Mouse (Mus musculus): ENCODE measurements around the gene Adora3. TPM values are rescaled to one million over a fixed set of nuclear protein-coding genes. Genes with fewer than 3 reads are reported as not detected.
A peak's percentile ranks its signal among the peaks of the same experiment; 100 is the strongest.

Adora3 gene
- polyA plus RNA-seq, 1 experiment from 2014 or later = not detected

GRCm38 (mm10) chr3:105931095-105931494 lies 60.4 kb downstream of the Adora3 start:
- ATAC-seq (ENCODE audit: low FRiP score) (no peak), DNase-seq (ENCODE audit: low spot score, missing footprints) (peak; percentile 41)
- H3K27ac ChIP-seq (ENCODE audit: low read depth, low read length) = no peak overlapping the region
- no peaks in the 10 kb centered on the region for H3K27me3 ChIP-seq (ENCODE audit: control insufficient read depth, insufficient read depth, low read length)
- H3K9me3 ChIP-seq (ENCODE audit: control insufficient read depth, low read length) = no peaks in the 10 kb centered on the region
- WGBS = 84% methylated on average over 2 of the region's 2 CpGs
- no peaks in the 10 kb centered on the region for H3K4me1 ChIP-seq (ENCODE audit: control insufficient read depth, insufficient read depth, low read length)
- no peak overlapping the region for H3K4me3 ChIP-seq (ENCODE audit: low read depth, low read length)
- H3K36me3 ChIP-seq (ENCODE audit: control insufficient read depth, insufficient read depth, low read length) = no peaks in the 10 kb centered on the region
- no peak overlapping the region for H3K4me2 ChIP-seq
- H3K9ac ChIP-seq (ENCODE audit: low read length) = no peak overlapping the region

- Histone ChIP-seq H3K36me3 (ENCODE audit: control insufficient read depth, insufficient read depth, low read length) (no peaks in the 10 kb centered on the region), H3K9ac (ENCODE audit: low read length) (no peak within 1 kb of the TSS), H3K27me3 (ENCODE audit: control insufficient read depth, insufficient read depth, low read length) (no peaks in the 10 kb centered on the region), H3K4me3 (ENCODE audit: low read depth, low read length) (no peak within 1 kb of the TSS), H3K9me3 (ENCODE audit: control insufficient read depth, low read length) (no peaks in the 10 kb centered on the region), H3K4me2 (no peak within 1 kb of the TSS), H3K27ac (ENCODE audit: low read depth, low read length) (no peak within 1 kb of the TSS), H3K4me1 (ENCODE audit: control insufficient read depth, insufficient read depth, low read length) (no peaks in the 10 kb centered on the region)
- ATAC-seq (ENCODE audit: low FRiP score) (no peak), DNase-seq (ENCODE audit: low spot score, missing footprints) (no peak)
- WGBS = 87% methylated on average over 8 of the region's 8 CpGs
Measured at GRCm38 (mm10) chr3:105932240-105933071, 61.8 kb downstream of the Adora3 start, which contains the start of gene I830077J02Rik. Gene I830077J02Rik, minus strand, starts transcription at chr3:105932664.

GRCm38 (mm10) chr3:105933926-105934325 lies 63.3 kb downstream of the Adora3 start:
- no peak overlapping the region for H3K27ac ChIP-seq (ENCODE audit: low read depth, low read length)
- no peak overlapping the region for H3K4me2 ChIP-seq
- no peaks in the 10 kb centered on the region for H3K4me1 ChIP-seq (ENCODE audit: control insufficient read depth, insufficient read depth, low read length)
- ATAC-seq (ENCODE audit: low FRiP score) (no peak), DNase-seq (ENCODE audit: low spot score, missing footprints) (peak; percentile 39)
- H3K9ac ChIP-seq (ENCODE audit: low read length) = no peak overlapping the region
- no peaks in the 10 kb centered on the region for H3K27me3 ChIP-seq (ENCODE audit: control insufficient read depth, insufficient read depth, low read length)
- no peaks in the 10 kb centered on the region for H3K36me3 ChIP-seq (ENCODE audit: control insufficient read depth, insufficient read depth, low read length)
- no peaks in the 10 kb centered on the region for H3K9me3 ChIP-seq (ENCODE audit: control insufficient read depth, low read length)
- WGBS = 90% methylated on average over 6 of the region's 6 CpGs
- H3K4me3 ChIP-seq (ENCODE audit: low read depth, low read length) = no peak overlapping the region

- ATAC-seq (ENCODE audit: low FRiP score) (no peak), DNase-seq (ENCODE audit: low spot score, missing footprints) (peak; percentile 45)
- 94% methylated on average over 5 of the region's 5 CpGs for WGBS
- Histone ChIP-seq H3K4me2 (no peak overlapping the region), H3K9ac (ENCODE audit: low read length) (no peak overlapping the region), H3K27me3 (ENCODE audit: control insufficient read depth, insufficient read depth, low read length) (no peaks in the 10 kb centered on the region), H3K36me3 (ENCODE audit: control insufficient read depth, insufficient read depth, low read length) (no peaks in the 10 kb centered on the region), H3K4me3 (ENCODE audit: low read depth, low read length) (no peak overlapping the region), H3K27ac (ENCODE audit: low read depth, low read length) (no peak overlapping the region), H3K9me3 (ENCODE audit: control insufficient read depth, low read length) (no peaks in the 10 kb centered on the region), H3K4me1 (ENCODE audit: control insufficient read depth, insufficient read depth, low read length) (no peaks in the 10 kb centered on the region)
Measured at GRCm38 (mm10) chr3:105935033-105935432, 64.4 kb downstream of the Adora3 start.

GRCm38 (mm10) chr3:105936111-105936510 lies 65.5 kb downstream of the Adora3 start:
- Histone ChIP-seq H3K4me2 (no peak overlapping the region), H3K9ac (ENCODE audit: low read length) (no peak overlapping the region), H3K9me3 (ENCODE audit: control insufficient read depth, low read length) (no peaks in the 10 kb centered on the region), H3K36me3 (ENCODE audit: control insufficient read depth, insufficient read depth, low read length) (no peaks in the 10 kb centered on the region; the same call in 1 of the 2 replicates), H3K27ac (ENCODE audit: low read depth, low read length) (no peak overlapping the region), H3K4me1 (ENCODE audit: control insufficient read depth, insufficient read depth, low read length) (no peaks in the 10 kb centered on the region), H3K27me3 (ENCODE audit: control insufficient read depth, insufficient read depth, low read length) (no peaks in the 10 kb centered on the region), H3K4me3 (ENCODE audit: low read depth, low read length) (no peak overlapping the region)
- peak; percentile 35 for DNase-seq (ENCODE audit: low spot score, missing footprints)
- 93% methylated on average over 4 of the region's 4 CpGs for WGBS
- no peak for ATAC-seq (ENCODE audit: low FRiP score)

GRCm38 (mm10) chr3:105951348-105951747 lies 80.7 kb downstream of the Adora3 start:
- H3K4me1 ChIP-seq (ENCODE audit: control insufficient read depth, insufficient read depth, low read length) = no peaks in the 10 kb centered on the region
- no peaks in the 10 kb centered on the region for H3K27me3 ChIP-seq (ENCODE audit: control insufficient read depth, insufficient read depth, low read length)
- peak; percentile 65 for DNase-seq (ENCODE audit: low spot score, missing footprints)
- no peak overlapping the region for H3K27ac ChIP-seq (ENCODE audit: low read depth, low read length)
- ATAC-seq (ENCODE audit: low FRiP score) = no peak
- H3K4me2 ChIP-seq = no peak overlapping the region
- no peak overlapping the region for H3K4me3 ChIP-seq (ENCODE audit: low read depth, low read length)
- no peaks in the 10 kb centered on the region for H3K9me3 ChIP-seq (ENCODE audit: control insufficient read depth, low read length)
- WGBS = 97% methylated on average over 7 of the region's 7 CpGs
- no peak overlapping the region for H3K9ac ChIP-seq (ENCODE audit: low read length)
- peaks cover 23% of the 10 kb centered on the region for H3K36me3 ChIP-seq (ENCODE audit: control insufficient read depth, insufficient read depth, low read length)

GRCm38 (mm10) chr3:105957235-105957634 lies 86.6 kb downstream of the Adora3 start:
- Histone ChIP-seq H3K4me3 (ENCODE audit: low read depth, low read length) (no peak overlapping the region), H3K27ac (ENCODE audit: low read depth, low read length) (no peak overlapping the region), H3K4me2 (no peak overlapping the region), H3K4me1 (ENCODE audit: control insufficient read depth, insufficient read depth, low read length) (peaks cover 14% of the 10 kb centered on the region), H3K27me3 (ENCODE audit: control insufficient read depth, insufficient read depth, low read length) (no peaks in the 10 kb centered on the region), H3K9ac (ENCODE audit: low read length) (no peak overlapping the region), H3K36me3 (ENCODE audit: control insufficient read depth, insufficient read depth, low read length) (peaks cover 8% of the 10 kb centered on the region; the same call in 1 of the 2 replicates), H3K9me3 (ENCODE audit: control insufficient read depth, low read length) (no peaks in the 10 kb centered on the region)
- DNase-seq (ENCODE audit: low spot score, missing footprints) = peak; percentile 83
- WGBS = 100% methylated on average over 1 of the region's 1 CpGs
- no peak for ATAC-seq (ENCODE audit: low FRiP score)

- H3K36me3 ChIP-seq (ENCODE audit: control insufficient read depth, insufficient read depth, low read length) = peaks cover 13% of the 10 kb centered on the region
- peak overlapping the region; percentile 97 for H3K9ac ChIP-seq (ENCODE audit: low read length)
- peaks cover 14% of the 10 kb centered on the region for H3K4me1 ChIP-seq (ENCODE audit: control insufficient read depth, insufficient read depth, low read length)
- no peak for ATAC-seq (ENCODE audit: low FRiP score)
- H3K4me3 ChIP-seq (ENCODE audit: low read depth, low read length) = peak overlapping the region; percentile 94
- no peak overlapping the region for H3K27ac ChIP-seq (ENCODE audit: low read depth, low read length)
- H3K4me2 ChIP-seq = peak overlapping the region; percentile 61
- H3K9me3 ChIP-seq (ENCODE audit: control insufficient read depth, low read length) = no peaks in the 10 kb centered on the region
- H3K27me3 ChIP-seq (ENCODE audit: control insufficient read depth, insufficient read depth, low read length) = no peaks in the 10 kb centered on the region
- WGBS = 41% methylated on average over 5 of the region's 5 CpGs
- peak; percentile 83 for DNase-seq (ENCODE audit: low spot score, missing footprints)
Measured at GRCm38 (mm10) chr3:105958204-105958603, 87.5 kb downstream of the Adora3 start.

All from midbrain, embryonic 11.5 days (tissue).